Mouse (Mus musculus): ENCODE results near the gene Tgm6. TPM values are rescaled to one million over a fixed set of nuclear protein-coding genes. Genes with fewer than 3 reads are reported as not detected.

Gene Tgm6
- polyA plus RNA-seq, 1 experiment from 2014 or later = 0.48 TPM

- Histone ChIP-seq H3K27ac (peak overlapping the region; percentile 96), H3K4me2 (peak overlapping the region; percentile 76), H3K36me3 (replicated peaks) (peaks cover 7% of the 10 kb centered on the region; the same call in 1 of the 2 replicates), H3K4me1 (peaks cover 27% of the 10 kb centered on the region), H3K4me3 (peak overlapping the region; percentile 97), H3K9ac (peak overlapping the region; percentile 53), H3K9me3 (no peaks in the 10 kb centered on the region), H3K27me3 (replicated peaks) (no peaks in the 10 kb centered on the region)
- peak; percentile 86 for ATAC-seq (replicated peaks)
- WGBS = 1% methylated on average over 15 of the region's 15 CpGs
Measured at GRCm38 (mm10) chr2:130179507-130180019, 67.3 kb downstream of the Tgm6 start.

GRCm38 (mm10) chr2:130188391-130188790, 76.2 kb downstream of the Tgm6 start:
- Histone ChIP-seq H3K9me3 (no peaks in the 10 kb centered on the region), H3K4me1 (no peaks in the 10 kb centered on the region), H3K4me2 (no peak overlapping the region), H3K36me3 (replicated peaks) (no peaks in the 10 kb centered on the region), H3K9ac (no peak overlapping the region), H3K4me3 (no peak overlapping the region), H3K27ac (no peak overlapping the region), H3K27me3 (replicated peaks) (no peaks in the 10 kb centered on the region)
- ATAC-seq (replicated peaks) = no peak
- WGBS = 88% methylated on average over 12 of the region's 12 CpGs

DNA sequence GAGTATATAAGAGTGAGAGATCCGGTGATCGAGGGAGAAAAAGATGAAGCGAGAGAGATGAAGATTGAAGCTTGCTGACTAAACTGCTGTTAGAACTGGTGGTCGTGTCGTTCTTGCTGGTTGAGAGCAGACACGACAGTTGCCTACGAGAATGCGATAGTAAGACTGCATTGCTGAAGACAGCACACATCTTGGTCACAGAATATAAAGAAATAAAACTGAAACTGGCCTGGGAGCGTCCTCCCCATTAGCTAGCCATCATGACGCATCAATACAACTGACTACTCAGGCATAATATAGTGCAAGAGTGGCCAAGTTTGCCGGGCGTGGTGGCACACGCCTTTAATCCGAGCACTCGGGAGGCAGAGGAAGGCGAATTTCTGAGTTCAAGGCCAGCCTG, 82.7 kb downstream of the Tgm6 start, which contains the start of gene Tmc2:
Gene Tmc2, plus strand, starts transcription at position 301 of the 400 bp plus-strand sequence.
- Histone ChIP-seq H3K4me3 (no peak within 1 kb of the TSS), H3K9ac (no peak within 1 kb of the TSS), H3K4me2 (no peak within 1 kb of the TSS), H3K9me3 (no peaks in the 10 kb centered on the region), H3K36me3 (replicated peaks) (no peaks in the 10 kb centered on the region), H3K4me1 (no peaks in the 10 kb centered on the region), H3K27me3 (replicated peaks) (no peaks in the 10 kb centered on the region), H3K27ac (no peak within 1 kb of the TSS)
- WGBS = 96% methylated on average over 16 of the region's 16 CpGs
- no peak for ATAC-seq (replicated peaks)

- Histone ChIP-seq H3K27ac (no peak overlapping the region), H3K36me3 (replicated peaks) (no peaks in the 10 kb centered on the region), H3K9ac (no peak overlapping the region), H3K4me3 (no peak overlapping the region), H3K27me3 (replicated peaks) (no peaks in the 10 kb centered on the region), H3K4me1 (no peaks in the 10 kb centered on the region), H3K4me2 (no peak overlapping the region), H3K9me3 (no peaks in the 10 kb centered on the region)
- WGBS = 70% methylated on average over 5 of the region's 5 CpGs
- ATAC-seq (replicated peaks) = no peak
Measured at GRCm38 (mm10) chr2:130200961-130201360, 88.7 kb downstream of the Tgm6 start.

Other genes with a start within 250 kb of the Tgm6 start
- 0.04 TPM in 1 of 2 replicates, not detected in the other for gene Tgm3, start 100.1 kb upstream of the Tgm6 start, polyA plus RNA-seq (2015; fragmentation: Nextera tagmentation; extraction: Ambion mirVana)
- gene Snrpb, start 67.0 kb downstream of the Tgm6 start, polyA plus RNA-seq (2015; fragmentation: Nextera tagmentation; extraction: Ambion mirVana) = 313 and 342 TPM in 2 replicates
- gene Tmc2, start 82.8 kb downstream of the Tgm6 start, polyA plus RNA-seq (2015; fragmentation: Nextera tagmentation; extraction: Ambion mirVana) = not detected in 2 replicates
- 237 and 244 TPM in 2 replicates for gene Nop56, start 162.0 kb downstream of the Tgm6 start, polyA plus RNA-seq (2015; fragmentation: Nextera tagmentation; extraction: Ambion mirVana)
- gene Idh3b, start 172.1 kb downstream of the Tgm6 start, polyA plus RNA-seq (2015; fragmentation: Nextera tagmentation; extraction: Ambion mirVana) = 184 and 188 TPM in 2 replicates
- gene Ebf4, start 182.8 kb downstream of the Tgm6 start, polyA plus RNA-seq (2015; fragmentation: Nextera tagmentation; extraction: Ambion mirVana) = 5.8 and 6.3 TPM in 2 replicates

Measured in midbrain, embryonic 15.5 days (tissue).